Mouse (Mus musculus): Measurements from ENCODE around the gene D630039A03Rik. TPM values are rescaled to one million over a fixed set of nuclear protein-coding genes. Genes with fewer than 3 reads are reported as not detected.
A peak's percentile ranks its signal among the peaks of the same experiment; 100 is the strongest.

Gene D630039A03Rik
- polyA plus RNA-seq, 1 experiment from 2014 or later, result 0.11 TPM

- 92% methylated on average over 5 of the region's 5 CpGs for WGBS
- Histone ChIP-seq H3K27ac (no peak overlapping the region), H3K4me1 (0 out of 2 replicates have a peak, but pooled peaks cover 3% of the 10 kb centered on the region), H3K27me3 (ENCODE audit: low read depth, poor library complexity, severe bottlenecking) (no peaks in the 10 kb centered on the region), H3K9me3 (replicated peaks) (no peaks in the 10 kb centered on the region), H3K36me3 (peaks cover 22% of the 10 kb centered on the region), H3K4me3 (no peak overlapping the region)
- DNase-seq (ENCODE audit: low spot score), result no peak
Observed at GRCm38 (mm10) chr4:57879137-57879536, 37.0 kb downstream of the D630039A03Rik start.

DNA sequence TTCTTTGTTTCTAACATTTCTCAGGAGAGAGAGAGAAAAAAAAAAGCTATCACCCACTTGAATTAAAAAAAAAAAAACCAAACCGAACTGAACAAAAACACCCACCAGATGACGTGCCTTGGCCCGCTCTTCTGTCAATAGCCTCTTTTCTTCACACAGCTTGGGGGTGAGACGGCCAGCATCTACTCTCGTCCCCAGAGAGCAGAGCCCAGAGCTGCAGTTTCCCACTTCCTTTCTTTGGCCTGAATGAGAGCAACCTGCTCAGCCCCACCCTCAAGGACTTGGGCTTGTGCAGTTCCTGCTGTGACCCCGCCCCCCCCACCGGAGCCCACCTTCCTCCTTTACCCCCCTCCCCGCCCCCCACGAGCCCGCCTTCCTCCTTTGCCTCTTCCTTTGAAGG is 48.6 kb downstream of the D630039A03Rik start:
- peaks cover 28% of the 10 kb centered on the region for H3K4me1 ChIP-seq
- H3K36me3 ChIP-seq, result peaks cover 40% of the 10 kb centered on the region
- no peaks in the 10 kb centered on the region for H3K9me3 ChIP-seq (replicated peaks)
- WGBS, result 61% methylated on average over 10 of the region's 10 CpGs
- no peak for DNase-seq (ENCODE audit: low spot score)
- H3K4me3 ChIP-seq, result no peak overlapping the region
- H3K27me3 ChIP-seq (ENCODE audit: low read depth, poor library complexity, severe bottlenecking), result no peaks in the 10 kb centered on the region
- peak overlapping the region; percentile 46; the same call in 1 of the 2 replicates for H3K27ac ChIP-seq

DNA sequence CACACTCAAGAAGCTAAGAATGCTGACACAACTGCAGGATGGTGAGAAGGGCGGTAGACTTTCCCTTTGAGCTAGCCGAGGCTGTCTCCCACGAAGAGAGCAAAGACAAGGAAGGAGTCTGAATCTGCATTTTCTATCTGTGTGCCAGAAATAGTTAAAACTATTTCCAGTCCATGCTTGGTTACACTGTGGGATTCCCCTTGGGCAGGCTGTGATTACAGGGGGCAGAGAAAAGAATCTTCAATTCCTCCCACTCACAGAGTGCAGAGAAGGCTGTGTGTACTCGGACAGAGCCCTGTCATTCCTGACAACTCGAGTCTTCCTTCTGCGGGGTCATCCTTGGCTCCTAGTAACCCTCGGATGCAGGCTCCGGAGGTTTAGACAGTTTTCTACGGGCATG is 49.1 kb downstream of the D630039A03Rik start:
- no peak for DNase-seq (ENCODE audit: low spot score)
- 82% methylated on average over 9 of the region's 9 CpGs for WGBS
- no peak overlapping the region for H3K27ac ChIP-seq

GRCm38 (mm10) chr4:57866088-57866487 is 50.0 kb downstream of the D630039A03Rik start:
- Histone ChIP-seq H3K36me3 (peaks cover 39% of the 10 kb centered on the region), H3K9me3 (replicated peaks) (no peaks in the 10 kb centered on the region), H3K27ac (peak overlapping the region; percentile 54; the same call in 1 of the 2 replicates), H3K4me3 (no peak overlapping the region), H3K27me3 (ENCODE audit: low read depth, poor library complexity, severe bottlenecking) (no peaks in the 10 kb centered on the region), H3K4me1 (peaks cover 41% of the 10 kb centered on the region)
- no peak for DNase-seq (ENCODE audit: low spot score)
- 20% methylated on average over 2 of the region's 2 CpGs for WGBS

More for the DNA sequence above, 49.1 kb downstream of the D630039A03Rik start:
- Histone ChIP-seq H3K4me1 (peaks cover 33% of the 10 kb centered on the region), H3K9me3 (replicated peaks) (no peaks in the 10 kb centered on the region), H3K36me3 (peaks cover 37% of the 10 kb centered on the region), H3K4me3 (no peak overlapping the region), H3K27me3 (ENCODE audit: low read depth, poor library complexity, severe bottlenecking) (no peaks in the 10 kb centered on the region)

GRCm38 (mm10) chr4:57862269-57862986 is 53.7 kb downstream of the D630039A03Rik start:
- no peak for DNase-seq (ENCODE audit: low spot score)
- Histone ChIP-seq H3K4me3 (no peak overlapping the region), H3K36me3 (peaks cover 53% of the 10 kb centered on the region), H3K4me1 (peaks cover 42% of the 10 kb centered on the region), H3K27ac (0 out of 2 replicates have a peak overlapping the region, but pooled peaks have one; percentile 31), H3K27me3 (ENCODE audit: low read depth, poor library complexity, severe bottlenecking) (no peaks in the 10 kb centered on the region), H3K9me3 (replicated peaks) (no peaks in the 10 kb centered on the region)
- WGBS, result 78% methylated on average over 9 of the region's 9 CpGs

DNA sequence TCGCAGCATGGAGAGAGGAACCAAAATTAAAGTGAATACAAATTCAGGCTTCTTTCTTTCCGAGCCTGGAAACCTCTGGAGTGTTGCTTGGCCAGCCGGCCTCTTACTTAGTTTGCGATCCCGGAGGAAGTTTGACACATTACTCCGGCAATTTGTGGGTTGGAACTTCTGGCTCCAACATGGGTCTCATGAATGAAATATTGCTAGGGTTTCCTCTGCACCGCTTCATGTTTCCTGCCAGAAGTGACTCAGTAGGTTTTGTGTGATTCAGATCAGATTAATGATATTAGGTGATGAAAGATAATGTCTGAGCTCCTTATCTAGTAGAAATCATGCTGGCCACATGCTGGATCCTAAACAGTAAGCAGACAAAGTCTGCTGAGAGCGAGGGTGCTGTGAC is 54.2 kb downstream of the D630039A03Rik start:
- H3K4me1 ChIP-seq, result peaks cover 37% of the 10 kb centered on the region
- peaks cover 54% of the 10 kb centered on the region for H3K36me3 ChIP-seq
- H3K4me3 ChIP-seq, result no peak overlapping the region
- no peak overlapping the region for H3K27ac ChIP-seq
- 72% methylated on average over 8 of the region's 8 CpGs for WGBS
- no peaks in the 10 kb centered on the region for H3K27me3 ChIP-seq (ENCODE audit: low read depth, poor library complexity, severe bottlenecking)
- H3K9me3 ChIP-seq (replicated peaks), result no peaks in the 10 kb centered on the region
- no peak for DNase-seq (ENCODE audit: low spot score)

DNA sequence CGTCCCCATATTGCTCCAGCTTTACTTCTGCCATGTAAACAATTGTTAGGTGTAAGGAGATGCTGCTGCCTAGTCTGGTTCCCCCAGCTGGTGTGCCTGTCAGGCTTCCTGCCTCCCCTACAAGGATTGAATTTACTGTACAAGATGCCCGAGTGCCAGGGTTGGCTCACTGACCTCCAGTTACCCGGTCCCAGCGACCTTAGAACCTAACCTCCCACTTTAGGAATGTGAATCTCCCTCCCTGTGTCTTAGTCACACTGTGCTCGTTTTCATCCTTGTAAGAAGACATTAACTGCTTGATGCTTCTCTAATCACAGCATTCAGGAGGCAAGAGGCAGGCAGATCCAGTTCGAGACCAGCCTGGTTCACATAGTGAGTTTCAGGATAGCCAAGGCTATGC is 54.9 kb downstream of the D630039A03Rik start:
- Histone ChIP-seq H3K9me3 (replicated peaks) (no peaks in the 10 kb centered on the region), H3K4me1 (peaks cover 32% of the 10 kb centered on the region), H3K27ac (no peak overlapping the region), H3K27me3 (ENCODE audit: low read depth, poor library complexity, severe bottlenecking) (no peaks in the 10 kb centered on the region), H3K4me3 (no peak overlapping the region), H3K36me3 (peaks cover 60% of the 10 kb centered on the region)
- no peak for DNase-seq (ENCODE audit: low spot score)
- WGBS, result 73% methylated on average over 6 of the region's 6 CpGs

DNA sequence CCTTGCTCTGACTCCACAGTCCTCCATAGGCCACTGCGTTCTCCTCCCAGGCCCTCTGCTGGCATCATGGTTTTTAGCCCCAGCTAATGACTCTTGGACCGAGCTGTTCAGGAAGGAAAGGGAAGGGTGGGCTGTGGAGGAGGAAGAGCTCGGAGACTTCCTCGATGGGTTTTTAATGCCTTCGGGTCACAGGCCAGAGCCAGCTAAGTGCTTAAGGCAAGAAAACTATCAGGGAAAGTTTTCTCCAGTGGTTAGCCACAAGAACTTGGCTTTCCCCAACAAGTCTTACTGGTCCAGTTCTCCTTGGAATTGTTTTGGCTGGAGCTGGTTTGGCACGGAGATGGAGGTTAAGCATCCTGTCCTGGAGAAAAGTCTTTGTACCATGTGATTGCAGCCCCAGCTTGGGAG is 55.9 kb downstream of the D630039A03Rik start:
- Histone ChIP-seq H3K9me3 (replicated peaks) (no peaks in the 10 kb centered on the region), H3K27me3 (ENCODE audit: low read depth, poor library complexity, severe bottlenecking) (no peaks in the 10 kb centered on the region), H3K4me3 (no peak overlapping the region), H3K4me1 (peaks cover 22% of the 10 kb centered on the region; the same call in 1 of the 2 replicates), H3K36me3 (peaks cover 63% of the 10 kb centered on the region), H3K27ac (no peak overlapping the region)
- DNase-seq (ENCODE audit: low spot score), result no peak
- 84% methylated on average over 6 of the region's 6 CpGs for WGBS

Other genes starting within 250 kb of the D630039A03Rik start
- gene Akap2, start 198.6 kb downstream of the D630039A03Rik start, polyA plus RNA-seq (2016; fragmentation: Nextera tagmentation; extraction: Ambion mirVana), result 26.5 and 33.3 TPM in 2 replicates
- 399 and 437 TPM in 2 replicates for gene Txn1, start 40.1 kb upstream of the D630039A03Rik start, polyA plus RNA-seq (2016; fragmentation: Nextera tagmentation; extraction: Ambion mirVana)
- not detected in 2 replicates for gene Txndc8, start 92.8 kb upstream of the D630039A03Rik start, polyA plus RNA-seq (2016; fragmentation: Nextera tagmentation; extraction: Ambion mirVana)